Mouse (Mus musculus): ENCODE results near the gene Trappc11. TPM values are rescaled to one million over a fixed set of nuclear protein-coding genes. Genes with fewer than 3 reads are reported as not detected.
"Not testable (repeated sequence)": the region's sequence is repeated elsewhere in the genome, so short reads cannot be mapped to it uniquely, and the experiment has no call there.

The Trappc11 gene
- total RNA-seq, 2 experiments from 2014 or later: 54.2 to 55.3 TPM

DNA sequence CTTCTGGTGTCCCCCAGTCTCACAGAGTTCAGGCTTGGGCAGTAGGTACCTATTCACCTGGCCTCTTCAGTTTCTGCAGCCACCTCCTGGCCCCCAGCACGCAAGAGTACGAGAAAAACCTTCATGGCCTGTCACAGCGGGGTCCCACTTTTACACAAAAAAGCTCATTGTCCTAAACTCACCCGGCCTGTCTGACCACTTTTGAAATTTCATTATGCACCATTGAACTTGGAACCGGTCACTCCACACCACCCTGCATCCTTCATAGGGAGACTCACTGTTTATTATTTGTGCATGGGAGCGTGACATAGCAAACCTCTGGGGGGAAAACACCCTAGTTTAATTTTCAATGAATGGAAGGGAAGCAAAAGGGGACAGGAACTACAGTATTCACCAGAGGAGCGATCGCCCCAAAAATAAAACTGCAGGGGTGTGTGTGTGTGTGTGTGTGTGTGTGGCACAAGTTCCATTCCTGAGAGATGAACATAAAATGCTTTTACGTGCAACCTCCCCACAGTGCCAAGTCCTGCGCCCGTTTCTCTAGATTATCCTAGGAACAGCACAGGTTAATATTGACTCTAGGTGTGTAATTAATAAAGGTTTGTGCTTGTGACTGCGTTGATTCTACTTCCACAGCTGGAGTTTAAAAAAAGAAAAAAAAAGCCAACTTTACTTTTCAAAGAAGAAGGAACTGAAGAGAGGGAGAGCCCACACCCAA, 50.8 kb downstream of the Trappc11 start:
- no peak for DNase-seq

DNA sequence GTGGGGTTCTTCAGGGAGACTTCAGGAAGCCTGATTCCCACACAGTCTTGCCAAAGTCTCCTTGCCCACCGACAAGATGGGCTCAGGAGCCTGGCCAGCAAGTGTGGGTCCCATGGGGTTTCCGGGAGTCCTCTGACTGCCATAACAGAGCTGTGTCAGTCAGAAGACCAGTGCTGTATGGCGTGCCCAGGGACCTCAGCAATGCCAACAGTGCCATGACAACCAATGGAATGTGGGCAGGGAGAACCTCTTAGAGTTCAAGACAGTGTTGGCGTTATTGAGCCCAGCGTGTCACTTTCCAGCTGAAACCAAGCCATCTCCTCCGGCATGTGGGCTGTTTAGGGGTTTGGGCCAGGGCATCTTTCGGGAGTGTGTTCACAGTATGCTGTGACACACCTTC, 53.2 kb downstream of the Trappc11 start:
- DNase-seq: peak; percentile 17 to 21

DNA sequence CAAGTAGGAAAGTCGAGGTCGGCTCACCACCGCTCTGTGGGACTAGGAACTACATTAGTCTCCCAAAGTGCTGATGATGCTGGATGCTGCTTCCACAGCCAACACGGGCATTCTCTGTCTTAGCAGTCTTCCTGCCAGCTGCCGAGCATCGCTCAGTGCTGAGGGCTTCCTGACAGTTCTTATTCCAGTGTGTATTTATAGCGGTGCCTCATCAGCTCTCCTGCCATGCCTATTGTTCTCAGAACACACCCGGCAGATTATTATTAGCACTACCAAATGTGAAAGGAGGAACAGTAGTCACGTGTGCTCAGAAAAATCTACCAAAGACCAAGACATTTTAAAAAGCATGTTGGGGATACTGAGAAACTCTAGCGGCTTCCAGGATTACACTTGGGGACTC, 71.6 kb downstream of the Trappc11 start:
- DNase-seq: peak; percentile 45 to 56

DNA sequence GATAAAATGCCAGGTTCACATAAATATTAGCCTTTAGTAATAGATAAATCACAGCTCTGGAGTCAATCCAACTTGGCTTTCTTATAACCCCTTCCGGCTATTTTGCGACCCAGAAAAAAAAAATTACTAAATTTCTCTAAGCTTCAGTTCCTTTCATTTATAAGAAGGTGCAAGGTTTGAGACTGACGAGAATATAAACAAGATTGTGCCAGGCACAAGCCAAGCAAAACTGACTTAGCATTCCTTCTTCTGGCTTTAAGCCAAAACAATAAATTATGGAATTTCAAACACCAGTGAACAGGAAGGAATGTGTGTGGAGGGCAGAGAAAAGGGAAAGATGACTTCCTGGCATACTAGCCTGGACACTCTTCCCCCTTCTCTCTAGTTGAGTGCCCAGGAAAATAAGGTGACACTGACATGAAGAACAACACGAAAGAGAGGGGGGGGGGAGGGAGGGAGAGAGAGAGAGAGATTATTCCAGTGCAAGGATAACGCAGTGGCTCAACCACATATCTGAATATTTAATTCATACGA, 74.0 kb downstream of the Trappc11 start:
- DNase-seq: no peak

DNA sequence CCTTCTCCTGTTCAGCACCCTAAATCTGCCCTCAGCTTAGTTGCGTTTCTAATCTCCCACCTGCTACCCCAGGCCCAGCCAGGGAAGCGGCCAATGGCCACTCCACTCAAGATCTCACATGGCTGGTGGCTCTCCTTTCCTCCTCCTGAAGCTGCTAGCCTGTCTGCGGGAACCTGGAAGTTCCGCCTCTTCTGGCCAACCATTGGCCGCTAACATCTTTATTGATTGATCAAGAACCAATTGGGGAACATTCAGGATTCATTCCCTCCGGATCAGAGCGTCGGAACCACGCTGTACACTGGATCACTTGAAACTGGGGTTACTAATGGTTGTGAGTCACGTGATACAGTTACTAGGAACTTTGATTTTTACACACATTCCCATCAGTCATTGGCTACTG, 74.7 kb downstream of the Trappc11 start:
- DNase-seq: no peak

DNA sequence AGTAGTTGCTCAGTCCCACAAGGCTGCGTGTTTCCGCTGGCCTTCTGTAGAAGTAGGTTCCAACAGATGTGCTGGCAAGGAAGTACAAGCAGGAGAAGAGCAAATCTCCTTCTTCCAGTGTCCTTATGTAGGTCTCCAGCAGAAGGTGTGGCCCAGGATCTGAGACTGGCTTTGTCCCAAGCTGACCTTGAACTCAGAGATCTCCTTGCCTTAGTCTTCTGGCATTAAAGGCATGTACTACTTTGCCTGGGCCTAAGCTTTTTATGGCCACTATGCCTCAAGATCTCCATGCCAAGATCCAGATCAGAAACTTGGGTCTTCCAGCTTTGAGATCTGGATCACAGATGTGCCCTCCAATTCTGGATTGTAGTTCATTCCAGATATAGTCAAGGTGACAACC, 84.1 kb downstream of the Trappc11 start:
- not testable (repeated sequence) for DNase-seq

DNA sequence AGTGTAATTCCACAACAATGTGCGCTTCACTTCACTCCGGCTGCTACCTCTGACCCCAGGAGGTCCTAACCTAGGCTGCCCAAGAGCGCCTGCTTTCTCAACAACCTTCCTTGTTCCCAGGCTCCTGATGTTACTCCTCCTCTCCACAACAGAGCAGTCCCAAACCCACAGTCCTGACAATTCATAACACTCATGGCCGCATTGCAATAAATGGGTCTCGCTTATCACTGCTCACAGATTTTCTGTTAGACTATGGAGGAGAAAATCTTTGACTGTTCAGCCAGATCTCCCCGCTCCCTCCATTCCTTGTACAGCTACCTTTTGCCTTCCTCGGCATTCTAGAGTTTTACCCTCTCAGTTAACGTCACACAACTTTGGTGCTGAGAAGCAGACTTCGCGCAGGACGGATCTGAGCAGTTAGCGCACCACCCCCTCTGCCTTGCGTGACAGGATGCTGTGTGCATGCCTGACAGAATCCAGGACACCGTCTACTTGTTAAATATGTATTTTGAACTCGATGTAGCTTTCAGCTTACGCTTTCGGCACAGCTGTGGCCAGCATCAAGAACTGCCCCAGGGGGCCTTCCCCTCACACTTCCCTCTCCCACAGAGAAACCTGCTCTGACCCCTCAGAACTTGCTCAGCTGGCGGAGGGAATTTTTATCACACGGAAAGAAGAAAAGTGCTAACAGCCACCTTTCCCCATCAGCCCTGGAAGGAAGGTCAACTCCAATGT, 86.8 kb downstream of the Trappc11 start, which contains the start of gene Stox2:
TSS of gene Stox2 (minus strand) at position 51 of the 735 bp plus-strand sequence.
- no peak for DNase-seq

Other genes with a start within 250 kb of the Trappc11 start
- gene Stox2, start 87.1 kb downstream of the Trappc11 start, total RNA-seq (2021): 10 to 100 TPM; 82.8 to 93.3 TPM
- 10 to 100 TPM; 32.1 to 32.9 TPM for gene Rwdd4a, start 194 bp upstream of the Trappc11 start, total RNA-seq (2021)
- 10 to 100 TPM; 33.5 to 37.0 TPM for gene Ing2, start 142.1 kb upstream of the Trappc11 start, total RNA-seq (2021)
- 10 to 100 TPM; 16.6 to 17.3 TPM for gene Cdkn2aip, start 180.5 kb upstream of the Trappc11 start, total RNA-seq (2021)

Measured in layer of hippocampus, postnatal 36 days (tissue).